In genomic region chr15:6949236-6949635, GRCm38 (mm10) we compare ENCODE assay signal across 20 mouse cellular contexts.
DNase-seq lines count a peak whose midpoint lies in the region; ATAC-seq and TF ChIP-seq lines count a peak whose summit lies in the region.
"Had no signal": no experiment of that assay in that cellular context is flagged by ENCODE, and none has a peak within 500 bp of the region (broad histone marks: within the 10 kb centered on the region; RNA-seq: fewer than 3 reads in every experiment).

No protein-coding gene starts in this region.

- H3K9me3 ChIP-seq in liver, embryonic 12.5 days (replicated peaks): no peaks in the 10 kb centered on the region
- H3K9me3 ChIP-seq: limb, embryonic 15.5 days had no signal

- TF ChIP-seq CTCF in liver, adult 2 months (IDR thresholded peaks at IDR 0.05; ENCODE audit: low read depth, low read length): no peak

- no peak for TF ChIP-seq POLR2A in liver, adult 2 months (IDR thresholded peaks at IDR 0.05; ENCODE audit: extremely low read depth, insufficient read depth, low read length)

- no peaks in the 10 kb centered on the region for H3K36me3 ChIP-seq in liver, adult 2 months (ENCODE audit: control insufficient read depth, insufficient read depth, low read length)
- no peaks in the 10 kb centered on the region for H3K36me3 ChIP-seq in liver, embryonic 12.5 days
- H3K36me3 ChIP-seq: limb, embryonic 15.5 days; midbrain, embryonic 10.5 days had no signal

- DNase-seq in gastrocnemius, postnatal 25 days: peak; percentile 15
- no peak for DNase-seq in gastrocnemius, adult 8-10 months (ENCODE audit: low spot score in 2 of 2)
- DNase-seq in liver, adult 2 months (ENCODE audit: extremely low read depth, low read depth, low spot score): peak; percentile 4
- DNase-seq in lung, postnatal 25 days (ENCODE audit: low spot score): peak; percentile 18
- DNase-seq in skeletal muscle tissue, adult 2 months (ENCODE audit: low read depth, low spot score): peak; percentile 12
- DNase-seq: adrenal gland, adult 8-10 months; cerebellum, adult 11-12 months; forebrain, postnatal 0 days; kidney, adult 2 months; layer of hippocampus, adult 9-11 months; right cerebral cortex, postnatal 14 days; spleen, adult 18-20 months had no signal

- no peak overlapping the region for H3K9ac ChIP-seq in liver, adult 2 months (ENCODE audit: low read depth, low read length)
- no peak overlapping the region for H3K9ac ChIP-seq in liver, embryonic 12.5 days
- H3K9ac ChIP-seq: forebrain, postnatal 0 days; limb, embryonic 15.5 days had no signal

- H3K4me2 ChIP-seq in liver, embryonic 12.5 days: no peak overlapping the region
- H3K4me2 ChIP-seq: heart, embryonic 11.5 days; limb, embryonic 15.5 days had no signal

- no peak overlapping the region for H3K27ac ChIP-seq in liver, adult 2 months (replicated peaks; ENCODE audit: insufficient read depth, low read depth, low read length)
- H3K27ac ChIP-seq in liver, embryonic 12.5 days: no peak overlapping the region
- H3K27ac ChIP-seq: kidney, postnatal 0 days; limb, embryonic 15.5 days; macrophage; midbrain, embryonic 10.5 days had no signal

- H3K4me3 ChIP-seq in liver, adult 2 months (ENCODE audit: insufficient read depth, low read depth, low read length): no peak overlapping the region
- H3K4me3 ChIP-seq in liver, embryonic 12.5 days: no peak overlapping the region
- H3K4me3 ChIP-seq: limb, embryonic 15.5 days; midbrain, embryonic 10.5 days had no signal

- H3K4me1 ChIP-seq in liver, adult 2 months (ENCODE audit: control insufficient read depth, insufficient read depth, low read length): no peaks in the 10 kb centered on the region
- H3K4me1 ChIP-seq in liver, embryonic 12.5 days: no peaks in the 10 kb centered on the region
- H3K4me1 ChIP-seq: limb, embryonic 15.5 days had no signal

- H3K79me2 ChIP-seq in liver, adult 2 months (ENCODE audit: control insufficient read depth, insufficient read depth, low read length): no peaks in the 10 kb centered on the region

- ATAC-seq in liver, embryonic 12.5 days: no peak
- ATAC-seq in erythroid progenitor cell, adult 5-6 weeks (replicated peaks; ENCODE audit: low FRiP score, poor library complexity, severe bottlenecking): no peak
- ATAC-seq: activated CD4-positive, CD25-positive, alpha-beta regulatory T cell, adult 4 months; forebrain, postnatal 0 days had no signal

- no peaks in the 10 kb centered on the region for H3K27me3 ChIP-seq in liver, adult 2 months (ENCODE audit: control insufficient read depth, insufficient read depth, low read length)
- H3K27me3 ChIP-seq in liver, embryonic 12.5 days (replicated peaks): no peaks in the 10 kb centered on the region
- H3K27me3 ChIP-seq: limb, embryonic 15.5 days had no signal

- WGBS in liver, adult 2 months: 71% methylated on average over 5 of the region's 5 CpGs
- WGBS in liver, embryonic 12.5 days (ENCODE audit: insufficient replicate concordance): 59% methylated on average over 5 of the region's 5 CpGs

Comparison
In these comparisons a context has a peak if more than half of its experiments do, and no peak if none do; other contexts are left out.
1. DNase-seq: peak in gastrocnemius, postnatal 25 days (single experiment), liver, adult 2 months (single experiment), lung, postnatal 25 days (single experiment) and skeletal muscle tissue, adult 2 months (single experiment); none in gastrocnemius, adult 8-10 months (0 of 2).